Mouse (Mus musculus): ENCODE data around the gene Slc2a4. TPM values are rescaled to one million over a fixed set of nuclear protein-coding genes. Genes with fewer than 3 reads are reported as not detected.
A peak's percentile ranks its signal among the peaks of the same experiment; 100 is the strongest.
"Not testable (repeated sequence)": the region's sequence is repeated elsewhere in the genome, so short reads cannot be mapped to it uniquely, and the experiment has no call there.

Slc2a4 gene
- total RNA-seq, 4 experiments from 2014 or later: 36.5 to 90.1 (median 50.0) TPM

GRCm38 (mm10) chr11:69970222-69970621, 22.2 kb upstream of the Slc2a4 start:
- DNase-seq: no peak

- no peak for DNase-seq
These were observed 20.8 kb upstream of the Slc2a4 start for GRCm38 (mm10) chr11:69968793-69969192.

- DNase-seq: no peak
These were observed 19.0 kb upstream of the Slc2a4 start for GRCm38 (mm10) chr11:69966860-69967517.

GRCm38 (mm10) chr11:69966006-69966859, 18.2 kb upstream of the Slc2a4 start:
- DNase-seq: no peak

GRCm38 (mm10) chr11:69965271-69966005, 17.4 kb upstream of the Slc2a4 start:
- no peak for DNase-seq

GRCm38 (mm10) chr11:69964650-69965270, 16.8 kb upstream of the Slc2a4 start, which contains the start of gene Cldn7:
Gene Cldn7 (plus strand): TSS chr11:69964779.
- no peak for DNase-seq

- no peak for DNase-seq
These were observed 13.9 kb upstream of the Slc2a4 start for GRCm38 (mm10) chr11:69961841-69962240.

- DNase-seq: no peak
These were observed 12.6 kb upstream of the Slc2a4 start for GRCm38 (mm10) chr11:69960616-69961015.

- DNase-seq: no peak
These were observed 8.2 kb upstream of the Slc2a4 start for GRCm38 (mm10) chr11:69956218-69956617.

GRCm38 (mm10) chr11:69955618-69956017, 7.6 kb upstream of the Slc2a4 start:
- not testable (repeated sequence) for DNase-seq

GRCm38 (mm10) chr11:69953267-69953915, 5.4 kb upstream of the Slc2a4 start:
- DNase-seq: no peak

GRCm38 (mm10) chr11:69952274-69952673, 4.3 kb upstream of the Slc2a4 start:
- no peak for DNase-seq

- DNase-seq: no peak
These were observed 2.9 kb upstream of the Slc2a4 start for GRCm38 (mm10) chr11:69950807-69951459.

GRCm38 (mm10) chr11:69948763-69949150, 769 bp upstream of the Slc2a4 start:
- DNase-seq: peak; percentile 82

- DNase-seq: no peak
These were observed 487 bp downstream of the Slc2a4 start for GRCm38 (mm10) chr11:69947337-69948065.

- no peak for DNase-seq
These were observed 1.7 kb downstream of the Slc2a4 start for GRCm38 (mm10) chr11:69945997-69946891.

- DNase-seq: peak; percentile 64
These were observed 2.8 kb downstream of the Slc2a4 start for GRCm38 (mm10) chr11:69945216-69945615.

- DNase-seq: no peak
These were observed 7.0 kb downstream of the Slc2a4 start for GRCm38 (mm10) chr11:69940962-69941361.

- DNase-seq: no peak
These were observed 8.3 kb downstream of the Slc2a4 start for GRCm38 (mm10) chr11:69939731-69940130.

GRCm38 (mm10) chr11:69939181-69939580, 8.8 kb downstream of the Slc2a4 start:
- no peak for DNase-seq
